Mouse (Mus musculus): ENCODE measurements around the gene Myo15b. TPM values are rescaled to one million over a fixed set of nuclear protein-coding genes. Genes with fewer than 3 reads are reported as not detected.
A peak's percentile ranks its signal among the peaks of the same experiment; 100 is the strongest.

Gene Myo15b
- total RNA-seq, 2 experiments from 2014 or later = 0.91 to 1.2 TPM

DNA sequence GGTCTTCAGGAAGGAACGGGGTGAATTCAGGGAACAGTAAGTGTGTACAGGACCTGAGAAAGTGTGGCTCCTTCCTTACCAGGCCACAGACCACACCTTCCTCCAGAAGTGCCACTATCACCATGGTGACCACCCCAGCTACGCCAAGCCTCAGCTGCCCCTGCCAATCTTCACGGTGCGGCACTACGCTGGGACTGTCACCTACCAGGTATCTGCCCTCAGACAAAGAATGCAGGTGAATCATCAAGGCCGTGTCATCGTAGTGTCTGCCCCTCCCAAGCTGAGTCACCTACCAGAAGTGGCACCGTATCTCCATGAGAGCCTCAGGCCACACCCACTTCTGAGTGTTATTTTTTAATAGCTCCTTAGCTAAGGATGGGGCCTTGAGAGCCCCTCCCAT, 11.2 kb downstream of the Myo15b start:
- DNase-seq = no peak

DNA sequence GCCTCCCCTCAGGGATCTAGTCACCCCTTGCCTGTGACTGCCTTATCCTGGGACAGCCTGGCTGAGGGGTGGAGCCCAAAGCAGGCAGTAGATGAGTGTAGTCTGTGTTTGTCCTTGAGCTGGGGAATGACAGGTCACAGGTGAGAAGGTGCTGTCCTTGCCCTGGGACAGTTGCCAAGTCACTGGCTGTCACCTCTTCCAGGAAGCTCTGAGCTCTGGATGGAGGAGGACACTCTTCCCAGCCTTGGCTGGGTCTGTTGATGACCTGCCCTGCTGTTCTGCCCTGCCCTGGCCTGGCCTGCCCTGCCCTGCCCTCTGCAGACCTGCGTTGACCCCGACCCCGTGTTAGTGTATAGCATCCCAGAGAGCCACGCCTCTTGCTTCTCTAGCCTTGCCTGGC, 14.2 kb downstream of the Myo15b start:
- DNase-seq = no peak

- no peak for DNase-seq
Observed at GRCm38 (mm10) chr11:115875935-115876334, 17.7 kb downstream of the Myo15b start.

DNA sequence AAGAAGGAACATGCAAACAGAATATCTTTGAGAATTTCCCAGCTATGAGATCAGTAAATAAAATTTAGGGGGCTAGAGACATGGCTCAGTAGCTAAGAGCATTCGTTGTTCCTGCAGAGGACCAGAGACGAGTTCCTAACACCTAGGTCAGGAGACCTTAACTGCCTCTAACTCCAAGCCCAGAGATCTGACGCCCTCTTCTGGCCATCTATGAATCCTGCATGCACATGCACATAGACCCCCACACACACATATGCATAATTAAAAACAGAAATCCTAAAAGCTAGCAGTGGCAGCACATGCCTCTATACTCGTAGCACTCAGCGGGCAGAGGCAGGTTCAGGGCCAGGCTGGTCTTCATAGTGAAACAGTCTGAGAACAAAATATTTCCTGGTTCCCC, 18.2 kb downstream of the Myo15b start:
- DNase-seq = no peak

GRCm38 (mm10) chr11:115877174-115877755, 19.1 kb downstream of the Myo15b start:
- no peak for DNase-seq

GRCm38 (mm10) chr11:115878071-115878470, 19.9 kb downstream of the Myo15b start:
- no peak for DNase-seq

DNA sequence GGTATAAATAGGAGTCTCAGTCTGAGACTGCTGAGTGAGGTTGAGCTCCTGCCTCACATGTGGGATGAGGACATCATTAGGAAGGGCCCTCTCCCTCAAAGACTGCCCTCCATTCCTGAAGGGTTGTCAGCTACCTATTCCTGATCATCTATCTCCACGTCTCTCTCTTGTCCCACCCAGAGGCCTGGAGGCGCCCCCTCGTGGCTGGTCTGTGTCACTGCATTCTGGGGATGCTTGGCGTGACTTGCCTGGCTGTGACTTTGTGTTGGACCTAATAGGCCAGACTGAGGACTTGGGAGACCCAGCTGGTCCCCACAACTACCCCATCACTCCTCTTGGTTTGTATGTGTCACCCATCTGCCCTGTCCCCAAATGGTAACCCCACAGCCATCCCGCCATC, 22.8 kb downstream of the Myo15b start:
- peak; percentile 59 for DNase-seq

GRCm38 (mm10) chr11:115883251-115883650, 25.0 kb downstream of the Myo15b start:
- no peak for DNase-seq

- DNase-seq = no peak
Observed at GRCm38 (mm10) chr11:115884361-115884760, 26.2 kb downstream of the Myo15b start.

DNA sequence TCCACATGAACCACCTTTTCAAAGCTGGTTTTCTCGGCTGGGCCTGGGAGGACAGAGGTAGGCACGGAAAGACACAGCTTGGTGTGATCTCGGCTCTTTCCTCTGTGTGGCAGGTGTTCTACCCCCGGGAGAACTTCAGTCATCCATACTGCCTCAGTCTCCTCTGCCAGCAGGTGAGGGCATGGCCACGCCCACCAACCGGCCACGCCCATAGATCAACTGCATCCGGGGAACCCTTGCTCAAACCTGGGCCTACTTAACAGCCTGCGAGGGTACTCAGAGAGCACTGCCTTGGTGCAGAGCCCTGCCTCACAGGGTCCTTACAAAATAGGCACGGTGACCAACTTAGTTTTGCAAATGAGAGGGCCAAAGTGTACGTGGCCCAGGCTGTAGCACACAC, 27.1 kb downstream of the Myo15b start:
- no peak for DNase-seq

DNA sequence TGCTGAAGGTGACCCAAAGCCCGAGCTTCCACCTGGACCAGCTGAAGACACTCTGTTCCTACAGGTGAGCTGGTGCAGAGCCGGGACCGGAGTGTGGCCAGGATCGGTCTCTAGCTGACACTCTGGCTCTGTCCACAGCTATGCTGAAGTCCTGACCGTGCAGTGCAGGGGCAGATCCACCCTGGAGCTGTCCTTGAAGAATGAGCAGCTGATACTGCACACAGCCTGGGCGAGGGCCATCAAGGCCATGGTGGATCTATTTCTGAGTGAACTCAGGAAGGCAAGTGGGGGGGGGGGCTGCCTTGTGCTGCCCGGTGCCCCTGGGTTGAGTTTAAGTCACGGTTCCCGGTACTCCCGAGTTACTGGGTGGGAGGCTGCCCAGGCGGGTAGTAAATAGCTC, 28.2 kb downstream of the Myo15b start:
- DNase-seq = peak; percentile 45

DNA sequence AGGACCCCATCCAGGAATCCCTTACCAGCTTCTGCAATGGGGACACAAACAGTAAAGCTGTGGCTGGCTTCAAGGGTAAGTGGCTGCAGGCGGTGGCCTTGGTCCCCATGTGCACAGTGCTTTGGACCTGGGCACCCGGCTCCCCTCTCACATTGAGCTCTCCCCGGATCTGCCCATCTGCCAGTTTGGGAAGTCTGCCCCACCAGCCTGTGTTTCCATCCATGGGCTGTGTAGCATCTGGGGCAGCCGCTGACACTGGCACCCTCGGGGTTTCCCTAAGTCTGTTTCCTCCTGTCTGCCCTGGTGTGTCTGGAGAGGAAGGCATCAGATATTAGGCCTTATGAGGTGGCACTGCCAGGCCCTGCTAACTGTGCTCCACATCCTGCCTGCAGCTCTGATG, 29.8 kb downstream of the Myo15b start:
- DNase-seq = no peak

GRCm38 (mm10) chr11:115889159-115889558, 31.0 kb downstream of the Myo15b start:
- DNase-seq = no peak

DNA sequence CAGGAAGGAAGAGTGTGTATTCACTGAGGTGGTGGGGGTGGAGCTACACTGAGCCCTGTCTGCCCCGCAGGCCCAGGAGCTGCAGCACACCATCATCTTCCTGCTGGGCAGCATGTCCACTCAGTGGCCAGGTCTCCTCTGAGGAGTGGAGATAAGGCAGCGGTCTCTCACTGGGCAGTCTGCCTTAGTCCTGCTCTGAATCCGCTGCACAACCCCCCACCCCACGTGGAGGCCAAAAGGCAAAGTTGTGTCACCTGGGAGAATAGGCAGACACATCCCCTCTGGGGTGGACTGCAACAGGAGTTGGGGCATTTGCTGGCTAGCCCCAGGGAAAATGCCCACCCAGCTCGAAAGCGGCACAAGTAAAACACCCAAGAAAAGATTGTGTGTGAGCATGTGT, 34.0 kb downstream of the Myo15b start:
- DNase-seq = no peak

DNA sequence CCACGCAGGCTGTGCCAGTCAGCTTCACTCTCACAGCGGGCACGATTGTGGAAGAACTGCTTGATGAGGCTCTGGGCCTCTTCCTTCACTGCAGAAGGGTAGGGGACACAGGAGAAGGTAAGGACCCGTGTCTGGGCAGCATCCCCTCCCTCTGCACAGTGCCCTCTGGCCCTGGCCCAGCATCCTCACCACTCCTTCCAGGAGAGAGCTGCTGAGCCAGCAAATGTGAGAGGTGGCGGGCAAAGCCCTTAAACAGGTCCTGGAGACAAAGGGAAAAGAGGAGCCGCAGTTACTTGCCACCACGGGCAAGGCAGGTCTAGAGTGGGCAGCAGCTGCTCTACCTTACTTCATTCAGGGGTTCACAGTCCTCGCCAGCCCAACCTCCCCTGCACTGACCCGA, 34.9 kb downstream of the Myo15b start:
- DNase-seq = no peak

DNA sequence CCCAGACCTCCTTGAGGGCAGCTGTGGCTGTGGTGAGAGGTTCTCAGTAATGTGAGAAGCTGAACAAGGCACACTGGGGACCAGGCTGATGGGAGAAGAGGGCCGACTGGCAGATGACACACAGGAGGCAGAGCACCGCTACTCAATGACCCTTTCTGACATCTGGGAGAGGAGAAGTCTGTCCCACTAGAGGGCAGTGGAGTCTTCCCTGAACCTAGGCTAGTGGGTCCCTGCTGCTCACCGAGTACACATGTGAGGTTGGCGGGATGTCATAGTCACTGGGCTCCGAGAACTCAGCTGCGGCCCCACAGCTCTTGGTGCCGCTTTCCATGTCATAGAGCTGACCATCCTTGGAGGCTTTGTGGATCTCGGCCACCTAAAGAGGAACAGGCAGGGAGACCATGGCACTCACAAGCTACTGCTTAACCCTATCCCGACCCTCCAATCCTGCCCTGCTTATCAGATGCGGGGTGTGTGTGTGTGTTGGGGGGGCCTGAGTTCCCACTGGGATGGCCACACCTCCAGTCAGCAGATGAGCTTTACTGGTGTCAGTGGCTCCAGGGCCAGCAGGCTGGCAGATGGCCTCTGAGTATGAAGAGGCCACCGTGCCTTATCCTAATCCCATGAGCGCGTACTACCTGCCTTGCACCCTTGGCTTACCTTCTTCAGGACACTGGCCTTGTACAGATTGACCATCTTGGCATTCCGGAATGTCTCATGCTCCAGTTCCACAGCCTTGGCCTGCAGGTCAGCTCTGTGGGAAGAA, 36.7 kb downstream of the Myo15b start:
- DNase-seq = no peak

- no peak for DNase-seq
Observed at GRCm38 (mm10) chr11:115898446-115898845, 40.2 kb downstream of the Myo15b start.

DNA sequence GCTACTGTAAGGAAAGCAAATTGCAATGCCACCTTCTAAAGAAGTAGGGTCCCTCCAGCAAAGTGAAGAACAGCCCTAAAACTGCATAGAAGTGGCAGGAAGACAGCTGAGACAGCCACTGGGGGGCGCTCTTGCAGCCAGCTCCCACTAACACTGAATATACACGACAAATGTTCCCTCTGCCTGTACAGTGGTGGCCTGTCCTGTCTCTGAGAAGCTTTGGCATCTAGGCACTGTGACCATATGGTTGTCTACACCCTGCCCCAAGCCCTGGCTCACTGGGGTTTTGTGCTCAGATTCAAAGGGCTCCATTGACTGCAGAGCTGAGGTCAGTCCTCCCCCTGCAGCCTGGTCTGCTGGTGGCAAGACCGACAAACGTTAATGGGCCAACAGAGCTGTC, 40.7 kb downstream of the Myo15b start:
- DNase-seq = peak; percentile 69

GRCm38 (mm10) chr11:115899486-115900266, 41.5 kb downstream of the Myo15b start, which contains the start of gene Smim5:
Gene Smim5, plus strand, starts transcription at chr11:115899966.
- DNase-seq = peak; percentile 68

DNA sequence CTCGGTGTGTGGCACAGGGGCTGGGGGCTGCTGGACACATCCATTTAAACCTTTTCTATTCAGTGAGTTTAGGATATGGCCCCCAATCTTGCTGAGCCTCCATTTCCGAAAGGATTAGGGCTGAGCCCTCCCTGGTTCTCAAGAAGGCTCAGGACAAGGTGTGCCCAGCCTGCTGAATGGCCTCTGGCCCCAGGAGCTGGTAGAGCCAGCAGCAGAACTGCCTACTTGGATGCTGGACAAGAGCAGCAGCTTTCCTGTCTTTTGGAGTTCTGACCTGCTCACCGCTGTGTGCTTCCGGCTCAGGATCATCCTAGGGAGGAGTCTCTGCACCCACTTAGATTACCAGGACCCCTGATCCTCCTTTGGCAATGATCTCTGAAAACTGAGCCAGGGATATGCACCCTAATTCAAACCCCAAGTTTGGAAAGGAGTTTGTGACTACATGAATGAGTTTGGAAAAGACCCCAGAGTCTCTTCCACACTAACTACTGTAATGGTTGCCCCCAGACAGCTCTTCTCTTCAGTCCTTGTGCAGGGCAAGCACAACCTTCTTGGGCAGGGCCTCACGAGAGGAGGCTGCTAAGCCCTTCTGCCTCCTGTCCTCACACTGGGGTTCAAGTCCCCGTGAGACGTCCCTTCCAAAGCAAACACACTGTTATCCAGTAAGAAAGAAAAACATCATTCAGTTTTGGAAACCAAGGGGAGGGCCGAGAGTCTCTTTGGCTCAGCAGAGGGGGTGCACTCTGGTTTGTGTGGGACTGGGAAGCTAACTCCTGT, 42.5 kb downstream of the Myo15b start:
- DNase-seq = no peak

- no peak for DNase-seq
Observed at GRCm38 (mm10) chr11:115901338-115902161, 43.3 kb downstream of the Myo15b start.

DNA sequence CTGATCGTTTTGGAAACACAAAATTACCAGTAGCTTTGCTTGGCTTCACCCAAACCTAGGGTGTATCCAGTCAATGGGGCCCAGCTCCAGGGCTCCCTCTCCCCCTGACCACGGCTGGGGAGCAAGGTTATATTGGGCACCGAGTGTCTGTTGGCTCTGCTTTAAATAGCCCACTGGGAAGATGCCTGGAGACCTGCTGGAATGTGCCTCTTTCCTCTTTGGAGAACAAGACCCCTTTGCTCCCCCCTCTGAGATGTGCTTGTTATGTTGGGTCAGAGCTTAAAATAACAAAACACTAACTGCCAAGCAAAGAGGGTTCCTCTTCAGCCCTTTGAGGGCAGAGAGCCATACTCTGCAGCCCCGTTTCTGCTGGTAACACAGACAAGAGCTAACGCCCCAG, 44.0 kb downstream of the Myo15b start:
- no peak for DNase-seq

Measured in adrenal gland, postnatal 10 days (tissue).